Mouse (Mus musculus) neutrophil, adult 83 days (primary cell): ENCODE data around the gene Abhd12b. TPM values are rescaled to one million over a fixed set of nuclear protein-coding genes. Genes with fewer than 3 reads are reported as not detected.

Source experiments
- total RNA-seq, 2 experiments: library from RNA; stranded (reverse); gene quantifications; one replicate each; pipeline ENCODE4 v1.2.4; 2023

Gene Abhd12b
- total RNA-seq = not detected

DNA sequence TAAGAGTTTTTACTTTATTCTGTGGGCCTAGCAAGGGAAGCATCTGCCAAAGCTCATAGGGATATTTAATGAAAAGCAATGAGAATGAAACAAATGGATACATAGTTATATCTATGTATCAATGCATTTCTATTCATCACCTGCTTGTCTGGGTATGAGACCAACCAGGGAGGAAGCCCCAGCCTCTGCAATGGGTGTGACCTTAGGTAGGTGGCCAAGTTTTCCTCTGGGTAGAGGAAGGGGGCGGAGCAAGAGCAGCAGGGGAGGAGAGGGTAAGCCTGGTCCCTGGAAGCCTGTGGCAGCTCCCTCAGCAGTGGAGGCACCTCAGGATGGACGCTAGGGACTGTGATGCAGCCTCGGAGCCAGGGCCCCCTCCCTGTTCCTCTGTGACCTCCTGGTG lies at the start of gene Abhd12b:
TSS of gene Abhd12b (plus strand) at position 301 of the 400 bp plus-strand sequence.

DNA sequence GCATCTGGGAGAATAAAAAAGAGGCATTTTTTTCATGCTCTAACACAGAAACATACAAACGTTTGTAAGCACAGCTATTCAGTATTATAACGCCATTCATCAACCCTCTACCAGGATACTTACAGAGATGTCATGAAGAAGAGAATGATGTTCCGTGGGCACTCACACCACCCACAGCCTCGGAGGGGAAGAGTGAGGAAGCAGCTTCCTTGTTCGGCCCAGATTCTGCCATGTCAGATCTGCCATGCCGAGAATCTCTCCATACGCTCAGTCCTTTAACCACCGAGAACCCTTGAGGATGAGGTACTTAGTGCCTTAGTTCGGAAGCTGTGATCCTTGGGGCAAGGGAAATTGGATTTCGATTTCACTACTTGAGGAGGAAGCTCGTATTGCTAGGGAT lies 40.6 kb upstream of the Abhd12b start, which contains the start of gene Nin:
TSS of gene Nin (minus strand) at position 367 of the 400 bp plus-strand sequence.

DNA sequence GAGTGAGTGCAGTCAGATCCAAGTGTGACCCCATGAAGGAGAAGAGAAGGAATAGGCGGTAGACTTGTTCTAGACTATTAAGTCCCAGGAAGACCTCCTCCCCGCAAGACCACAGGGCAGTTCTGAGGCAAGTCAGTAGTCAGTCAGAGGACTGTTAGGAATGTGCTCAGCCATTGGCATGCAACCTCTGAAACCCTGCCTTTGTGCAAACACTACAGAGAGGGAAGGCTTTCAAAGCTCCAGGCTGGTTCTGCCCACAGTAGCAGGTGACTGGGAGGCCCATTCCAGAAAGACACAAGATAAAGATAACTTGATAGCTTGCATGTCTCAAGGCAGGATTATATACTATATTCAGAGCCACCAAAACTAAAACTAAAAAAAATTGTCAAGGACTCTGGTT lies 77.4 kb downstream of the Abhd12b start, which contains the start of gene Pygl:
TSS of gene Pygl (minus strand) at position 195 of the 400 bp plus-strand sequence.

Other genes with a start within 250 kb of the Abhd12b start
- gene Sav1, start 167.1 kb upstream of the Abhd12b start, total RNA-seq = 10 to 100 TPM; 31.7 to 32.4 TPM
- 100 to 1,000 TPM; 274 to 287 TPM for gene Nin, start 40.4 kb upstream of the Abhd12b start, total RNA-seq
- 100 to 1,000 TPM; 654 to 729 TPM for gene Pygl, start 77.3 kb downstream of the Abhd12b start, total RNA-seq
- gene Trim9, start 193.5 kb downstream of the Abhd12b start, total RNA-seq = under 1 TPM; 0.13 to 0.15 TPM